Mouse (Mus musculus) erythroblast, embryonic 14.5 days (primary cell): Measurements from ENCODE around the gene Dlec1.

ENCODE experiments used
- GATA1 ChIP-seq: IDR thresholded peaks from 2 replicates; pipeline ENCODE4 v1.6.1; 2012; ENCODE audit warnings: low read length, inconsistent platforms, mixed read lengths
- TAL1 ChIP-seq: IDR thresholded peaks from 3 replicates; pipeline ENCODE4 v1.6.1; 2012; ENCODE audit warnings: low read length, inconsistent platforms, mixed read lengths

GRCm38 (mm10) chr9:119151751-119152150 is 49.5 kb downstream of the Dlec1 start:
- no peak for TF ChIP-seq TAL1
- no peak for TF ChIP-seq GATA1
